Mouse (Mus musculus): ENCODE measurements at regions not wholly inside any gene's neighbourhood (a gene's known extent, or its start where the extent isn't known, plus 50 kb on each side); places are given as distances from the start of the nearest gene placed in this dataset.

DNA sequence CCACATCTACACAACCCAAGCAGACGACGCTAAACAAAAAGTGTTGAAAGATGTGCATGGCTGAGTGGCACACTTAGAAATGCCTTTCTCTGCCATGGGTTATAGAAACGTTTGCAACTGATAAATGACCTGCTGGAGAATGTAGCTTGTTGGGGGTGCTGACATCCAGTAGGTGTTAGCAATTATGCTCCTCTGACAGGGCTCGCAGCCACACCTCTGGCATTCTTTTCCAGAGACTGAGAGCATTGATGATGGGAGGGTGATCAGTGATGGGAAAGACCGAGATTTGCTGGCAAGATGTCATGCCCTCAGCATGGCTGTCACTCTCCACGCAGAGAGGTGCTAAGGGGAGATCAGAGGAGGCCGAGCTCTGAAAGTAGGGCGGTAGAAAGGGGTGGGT, 435.3 kb downstream of the Ttll7 start:
- no peaks in the 10 kb centered on the region for H3K4me1 ChIP-seq
- no peak overlapping the region for H3K4me3 ChIP-seq
- no peak overlapping the region for H3K9ac ChIP-seq (replicated peaks)
- H3K4me2 ChIP-seq (replicated peaks), result no peak overlapping the region
- no peaks in the 10 kb centered on the region; the same call in 1 of the 2 replicates for H3K27me3 ChIP-seq
- H3K9me3 ChIP-seq, result no peaks in the 10 kb centered on the region
- no peaks in the 10 kb centered on the region for H3K36me3 ChIP-seq
- ATAC-seq (ENCODE audit: low FRiP score, low read depth), result no peak
- H3K27ac ChIP-seq (replicated peaks), result no peak overlapping the region
- 82% methylated on average over 8 of the region's 8 CpGs for WGBS

DNA sequence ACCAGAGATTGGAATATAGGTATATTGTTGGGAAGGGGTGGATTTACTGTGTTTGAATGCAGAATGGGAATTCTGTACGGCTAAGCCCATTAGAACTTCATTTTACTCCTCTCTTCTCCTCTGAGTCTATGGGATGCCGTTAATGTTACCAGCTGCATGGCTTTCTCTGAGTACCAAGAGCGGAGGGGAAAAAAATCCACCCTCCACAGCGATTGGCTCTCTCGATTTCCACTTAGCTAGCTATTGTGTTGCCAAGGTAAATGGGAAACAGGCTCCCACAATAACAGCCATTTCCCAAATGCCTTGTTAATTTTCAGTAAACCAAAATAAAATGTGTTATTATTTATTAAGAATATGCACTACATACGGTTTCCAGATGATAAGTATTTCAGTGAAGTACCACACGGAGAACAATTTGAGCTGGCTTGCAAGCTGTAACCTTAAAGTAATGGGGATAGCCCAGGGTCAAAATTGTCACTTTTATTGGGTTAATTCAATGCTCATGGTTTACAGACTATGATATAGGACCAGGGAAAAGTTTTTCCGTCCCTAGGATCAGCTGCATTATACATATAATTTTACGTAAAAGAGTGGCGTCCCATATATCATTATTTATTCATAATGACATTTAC, 439.6 kb downstream of the Ttll7 start:
- 88% methylated on average over 10 of the region's 10 CpGs for WGBS
- H3K9me3 ChIP-seq, result no peaks in the 10 kb centered on the region
- no peak overlapping the region for H3K4me2 ChIP-seq (replicated peaks)
- H3K27me3 ChIP-seq, result no peaks in the 10 kb centered on the region; the same call in 1 of the 2 replicates
- no peak overlapping the region for H3K27ac ChIP-seq (replicated peaks)
- H3K9ac ChIP-seq (replicated peaks), result no peak overlapping the region
- no peak for ATAC-seq (ENCODE audit: low FRiP score, low read depth)
- H3K36me3 ChIP-seq, result no peaks in the 10 kb centered on the region
- no peak overlapping the region for H3K4me3 ChIP-seq
- H3K4me1 ChIP-seq, result no peaks in the 10 kb centered on the region

DNA sequence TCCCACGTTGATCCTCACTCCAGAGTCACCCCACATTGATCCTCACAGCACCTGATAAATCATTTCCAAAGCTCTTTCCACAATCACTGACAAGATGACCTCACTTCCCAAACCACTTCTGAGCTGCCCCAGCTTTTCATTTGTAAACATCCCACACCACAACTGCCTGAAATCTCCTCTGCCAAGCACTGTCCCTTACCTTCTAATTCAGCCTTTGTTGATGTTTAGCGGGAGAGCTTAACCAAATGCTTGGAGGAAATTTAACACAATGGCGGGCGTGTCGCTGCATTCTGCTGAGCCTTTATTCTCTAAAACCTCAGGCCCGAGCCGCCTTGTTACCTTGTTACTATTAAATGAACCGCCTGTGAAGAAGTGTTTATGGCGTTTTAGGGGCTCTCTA, 445.9 kb downstream of the Ttll7 start:
- H3K4me2 ChIP-seq (replicated peaks), result 0 out of 2 replicates have a peak overlapping the region, but pooled peaks have one; percentile 7
- H3K36me3 ChIP-seq, result no peaks in the 10 kb centered on the region
- H3K9me3 ChIP-seq, result no peaks in the 10 kb centered on the region
- 6% methylated on average over 9 of the region's 9 CpGs for WGBS
- no peak overlapping the region for H3K27ac ChIP-seq (replicated peaks)
- no peak overlapping the region for H3K4me3 ChIP-seq
- no peak overlapping the region for H3K9ac ChIP-seq (replicated peaks)
- no peak for ATAC-seq (ENCODE audit: low FRiP score, low read depth)
- H3K27me3 ChIP-seq, result no peaks in the 10 kb centered on the region
- H3K4me1 ChIP-seq, result no peaks in the 10 kb centered on the region

DNA sequence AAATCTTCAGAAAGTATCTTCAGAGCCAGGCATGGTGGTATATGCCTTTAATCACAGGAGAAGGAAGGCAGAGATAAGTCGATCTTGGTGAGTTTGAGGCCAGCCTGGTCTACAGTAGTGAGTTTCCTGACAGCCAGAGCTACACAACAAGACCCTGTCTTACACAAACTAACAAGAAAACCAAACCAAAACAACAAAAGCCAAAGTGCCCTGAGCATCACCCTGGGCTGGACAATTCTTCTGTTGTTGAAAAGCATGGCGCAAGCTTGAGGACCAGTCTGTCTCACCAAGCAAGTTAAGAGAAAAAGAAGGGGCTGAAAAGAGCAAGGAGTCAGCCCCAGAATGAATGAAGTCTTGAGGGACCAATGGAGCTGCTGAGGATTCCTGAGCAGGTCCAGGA, 473.4 kb downstream of the Ttll7 start:
- no peaks in the 10 kb centered on the region for H3K27me3 ChIP-seq
- H3K9me3 ChIP-seq, result no peaks in the 10 kb centered on the region
- no peak overlapping the region for H3K4me3 ChIP-seq
- ATAC-seq (ENCODE audit: low FRiP score, low read depth), result no peak
- no peaks in the 10 kb centered on the region for H3K4me1 ChIP-seq
- H3K27ac ChIP-seq (replicated peaks), result no peak overlapping the region
- H3K4me2 ChIP-seq (replicated peaks), result no peak overlapping the region
- no peaks in the 10 kb centered on the region for H3K36me3 ChIP-seq
- H3K9ac ChIP-seq (replicated peaks), result no peak overlapping the region
- WGBS, result 90% methylated on average over 2 of the region's 2 CpGs

DNA sequence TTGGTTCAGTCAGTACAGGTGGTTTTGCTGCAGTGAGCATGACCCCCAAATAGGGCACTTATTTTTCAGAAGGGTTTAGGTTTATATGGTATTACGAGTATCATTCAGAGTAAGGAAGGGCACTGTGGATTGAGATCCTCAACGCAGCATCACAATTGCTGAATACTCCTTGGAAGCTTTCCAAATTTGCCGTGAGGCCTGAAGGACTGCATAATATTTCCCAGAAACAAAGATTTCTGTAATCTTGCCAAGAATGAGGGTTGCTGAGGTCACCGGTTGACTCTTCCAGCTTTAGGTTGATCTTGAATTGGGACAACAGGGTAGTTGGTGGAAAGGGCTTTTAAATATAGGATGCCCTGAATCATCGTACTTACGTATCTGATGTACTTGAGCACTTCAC, 482.1 kb downstream of the Ttll7 start:
- H3K36me3 ChIP-seq, result no peaks in the 10 kb centered on the region
- H3K4me1 ChIP-seq, result no peaks in the 10 kb centered on the region
- 89% methylated on average over 6 of the region's 6 CpGs for WGBS
- H3K27me3 ChIP-seq, result no peaks in the 10 kb centered on the region
- H3K4me3 ChIP-seq, result no peak overlapping the region
- no peak overlapping the region for H3K27ac ChIP-seq (replicated peaks)
- no peak overlapping the region for H3K9ac ChIP-seq (replicated peaks)
- no peak for ATAC-seq (ENCODE audit: low FRiP score, low read depth)
- H3K4me2 ChIP-seq (replicated peaks), result no peak overlapping the region
- H3K9me3 ChIP-seq, result no peaks in the 10 kb centered on the region

DNA sequence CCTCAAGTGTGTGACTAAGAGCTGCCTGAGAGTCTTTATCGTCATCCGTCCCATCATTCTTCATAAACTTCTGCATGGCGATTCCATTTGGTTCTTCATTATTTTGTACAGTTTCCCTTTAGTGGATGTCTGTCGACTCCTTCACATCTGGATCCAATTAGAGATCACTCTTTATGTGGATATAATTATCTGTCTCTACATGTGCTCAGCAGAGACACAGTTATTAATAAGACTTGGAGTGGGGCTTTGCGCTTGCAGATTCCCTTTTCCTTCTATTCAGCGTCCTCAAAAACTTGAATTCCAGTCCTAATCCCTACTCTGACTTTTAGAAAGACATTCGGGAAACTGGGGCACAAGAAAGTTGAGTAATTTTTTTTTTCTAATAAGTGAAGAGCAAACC, 483.1 kb downstream of the Ttll7 start:
- 63% methylated on average over 7 of the region's 7 CpGs for WGBS

DNA sequence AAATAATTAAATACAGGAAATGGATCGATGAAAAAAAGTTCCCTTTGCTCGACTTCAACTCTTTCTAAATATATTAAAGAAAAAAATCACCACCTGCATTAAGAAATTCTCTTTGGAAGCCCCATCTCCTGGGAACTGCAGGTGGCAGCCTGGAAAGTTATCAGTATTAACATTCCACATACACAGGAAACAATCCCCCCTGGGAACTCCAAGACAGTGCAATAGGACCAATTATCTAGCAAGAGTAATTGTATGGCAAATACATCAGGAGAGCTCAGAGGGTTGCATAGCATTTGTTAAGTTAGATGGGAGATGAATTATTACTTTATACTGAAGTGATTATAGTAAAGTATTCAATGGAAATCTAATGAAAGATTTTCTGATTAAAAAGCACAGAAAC, 487.3 kb downstream of the Ttll7 start:
- H3K36me3 ChIP-seq, result no peaks in the 10 kb centered on the region
- no peaks in the 10 kb centered on the region for H3K27me3 ChIP-seq
- no peaks in the 10 kb centered on the region for H3K4me1 ChIP-seq
- no peaks in the 10 kb centered on the region for H3K9me3 ChIP-seq
- H3K4me3 ChIP-seq, result no peak overlapping the region
- H3K9ac ChIP-seq (replicated peaks), result no peak overlapping the region
- no peak for ATAC-seq (ENCODE audit: low FRiP score, low read depth)
- WGBS, result 84% methylated on average over 2 of the region's 2 CpGs
- no peak overlapping the region for H3K4me2 ChIP-seq (replicated peaks)
- H3K27ac ChIP-seq (replicated peaks), result no peak overlapping the region

More for the DNA sequence above, 483.1 kb downstream of the Ttll7 start:
- no peak overlapping the region for H3K4me3 ChIP-seq
- no peak for ATAC-seq (ENCODE audit: low FRiP score, low read depth)
- no peak overlapping the region for H3K9ac ChIP-seq (replicated peaks)
- no peak overlapping the region for H3K27ac ChIP-seq (replicated peaks)
- H3K36me3 ChIP-seq, result no peaks in the 10 kb centered on the region
- H3K27me3 ChIP-seq, result no peaks in the 10 kb centered on the region
- H3K9me3 ChIP-seq, result no peaks in the 10 kb centered on the region
- H3K4me1 ChIP-seq, result no peaks in the 10 kb centered on the region
- H3K4me2 ChIP-seq (replicated peaks), result no peak overlapping the region

DNA sequence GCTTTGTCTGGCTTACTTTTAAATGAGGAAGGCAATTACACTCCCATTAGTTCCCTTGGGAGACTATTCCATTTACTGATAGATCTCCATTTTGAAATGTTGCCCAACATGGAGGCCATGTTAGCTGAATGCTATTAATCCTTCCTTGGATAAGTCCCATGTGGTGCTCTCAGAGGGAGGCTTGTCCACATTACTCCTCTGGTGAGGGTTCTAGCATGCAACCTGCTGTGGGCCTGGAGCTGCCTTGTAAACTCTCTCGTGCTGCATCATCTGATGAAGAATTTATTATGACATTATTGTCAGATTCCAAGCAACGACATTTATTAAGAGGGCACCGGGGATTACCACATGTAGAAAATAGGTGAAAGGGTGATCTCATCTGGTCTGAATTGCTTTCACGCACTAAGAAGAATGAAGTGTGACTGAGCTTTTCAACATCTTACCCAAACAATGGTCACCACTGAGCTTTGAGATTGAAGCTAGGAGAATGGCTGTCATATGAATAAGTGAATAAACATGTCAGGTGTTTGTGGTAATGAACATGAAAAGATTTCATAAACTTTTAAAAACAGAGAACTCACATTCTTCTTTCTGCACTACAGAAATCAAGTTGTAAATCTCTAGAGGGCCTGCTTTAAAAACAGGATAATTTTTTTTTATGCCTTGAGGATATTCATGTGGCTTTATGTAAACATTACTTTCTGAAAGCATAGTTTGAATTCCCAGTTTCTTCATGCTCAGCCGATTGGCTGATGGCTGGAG, 495.3 kb downstream of the Ttll7 start:
- H3K9me3 ChIP-seq, result no peaks in the 10 kb centered on the region
- no peak overlapping the region for H3K4me3 ChIP-seq
- H3K36me3 ChIP-seq, result no peaks in the 10 kb centered on the region
- no peak overlapping the region for H3K9ac ChIP-seq (replicated peaks)
- H3K4me1 ChIP-seq, result no peaks in the 10 kb centered on the region
- peak; percentile 49; the same call in 1 of the 2 replicates for ATAC-seq (ENCODE audit: low FRiP score, low read depth)
- no peak overlapping the region for H3K4me2 ChIP-seq (replicated peaks)
- WGBS, result 47% methylated on average over 5 of the region's 5 CpGs
- no peaks in the 10 kb centered on the region for H3K27me3 ChIP-seq
- H3K27ac ChIP-seq (replicated peaks), result no peak overlapping the region

DNA sequence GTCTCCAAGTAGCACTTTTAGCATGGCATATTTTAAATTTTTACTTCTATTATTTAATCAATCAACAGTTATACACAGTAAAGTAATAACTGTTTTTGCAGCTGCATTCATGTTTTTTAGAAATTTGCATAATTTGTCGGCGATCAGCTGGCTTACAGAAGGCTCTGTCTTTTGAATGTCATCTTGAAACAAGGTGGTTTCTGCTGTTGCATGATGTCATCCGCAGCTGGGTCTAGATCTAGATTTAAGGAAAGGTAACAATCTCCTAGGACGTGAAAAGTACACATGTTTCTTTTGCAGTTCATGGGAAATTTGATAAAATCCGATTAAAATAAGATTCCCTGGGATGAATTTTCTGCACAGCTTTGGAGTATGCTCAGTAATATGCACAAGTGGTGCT, 534.9 kb downstream of the Ttll7 start:
- H3K36me3 ChIP-seq, result no peaks in the 10 kb centered on the region
- 89% methylated on average over 5 of the region's 5 CpGs for WGBS
- H3K27ac ChIP-seq (replicated peaks), result no peak overlapping the region
- H3K27me3 ChIP-seq, result no peaks in the 10 kb centered on the region
- H3K4me1 ChIP-seq, result no peaks in the 10 kb centered on the region
- ATAC-seq (ENCODE audit: low FRiP score, low read depth), result no peak
- no peak overlapping the region for H3K4me2 ChIP-seq (replicated peaks)
- no peaks in the 10 kb centered on the region for H3K9me3 ChIP-seq
- no peak overlapping the region for H3K9ac ChIP-seq (replicated peaks)
- no peak overlapping the region for H3K4me3 ChIP-seq

DNA sequence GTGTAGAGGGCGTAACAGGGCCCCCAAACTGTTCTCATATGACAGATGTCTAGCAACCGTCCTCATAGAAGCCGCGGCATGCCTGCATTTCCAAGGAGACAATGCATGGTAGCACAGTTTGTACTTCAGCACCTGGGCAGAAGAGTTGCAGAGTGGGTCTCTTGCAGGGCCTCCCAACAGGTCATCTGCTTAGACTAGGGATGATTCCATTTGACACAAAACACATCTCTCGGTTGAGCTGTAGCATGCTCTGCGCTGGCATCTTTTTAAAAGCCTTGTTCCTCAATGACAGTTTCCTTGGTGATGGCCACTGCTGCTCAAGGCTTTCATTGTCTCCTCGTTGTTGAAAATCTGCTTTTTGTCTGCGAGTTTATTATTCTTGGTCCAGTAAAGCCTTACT, 546.1 kb downstream of the Ttll7 start:
- Histone ChIP-seq H3K4me2 (replicated peaks) (no peak overlapping the region), H3K36me3 (no peaks in the 10 kb centered on the region), H3K27me3 (no peaks in the 10 kb centered on the region), H3K4me3 (no peak overlapping the region), H3K27ac (replicated peaks) (no peak overlapping the region), H3K9ac (replicated peaks) (no peak overlapping the region), H3K9me3 (no peaks in the 10 kb centered on the region), H3K4me1 (peaks cover 7% of the 10 kb centered on the region)
- ATAC-seq (ENCODE audit: low FRiP score, low read depth), result peak; percentile 34
- 27% methylated on average over 8 of the region's 8 CpGs for WGBS

DNA sequence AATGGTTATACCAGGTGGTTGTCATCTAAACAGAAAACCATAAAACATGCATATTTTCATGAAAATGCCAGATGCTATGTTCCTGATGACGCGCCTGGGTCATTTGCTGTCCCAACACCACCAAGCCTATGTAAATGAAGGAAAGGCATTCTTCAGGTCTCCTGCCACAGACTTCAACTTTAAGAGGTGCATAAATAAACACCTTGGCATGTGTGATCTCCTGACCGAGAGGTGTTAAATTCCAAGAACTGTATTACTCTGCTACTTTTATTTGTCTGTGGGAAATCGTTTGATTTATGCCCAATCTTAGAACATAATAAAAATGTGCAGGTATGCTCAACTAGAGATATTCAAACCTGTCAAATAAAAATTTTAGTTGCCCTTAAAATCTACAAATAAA, 560.1 kb downstream of the Ttll7 start:
- no peak overlapping the region for H3K4me2 ChIP-seq (replicated peaks)
- H3K9ac ChIP-seq (replicated peaks), result no peak overlapping the region
- 90% methylated on average over 4 of the region's 4 CpGs for WGBS
- no peaks in the 10 kb centered on the region for H3K27me3 ChIP-seq
- H3K4me3 ChIP-seq, result no peak overlapping the region
- no peak overlapping the region for H3K27ac ChIP-seq (replicated peaks)
- no peak for ATAC-seq (ENCODE audit: low FRiP score, low read depth)
- no peaks in the 10 kb centered on the region for H3K4me1 ChIP-seq
- H3K9me3 ChIP-seq, result no peaks in the 10 kb centered on the region
- no peaks in the 10 kb centered on the region for H3K36me3 ChIP-seq

DNA sequence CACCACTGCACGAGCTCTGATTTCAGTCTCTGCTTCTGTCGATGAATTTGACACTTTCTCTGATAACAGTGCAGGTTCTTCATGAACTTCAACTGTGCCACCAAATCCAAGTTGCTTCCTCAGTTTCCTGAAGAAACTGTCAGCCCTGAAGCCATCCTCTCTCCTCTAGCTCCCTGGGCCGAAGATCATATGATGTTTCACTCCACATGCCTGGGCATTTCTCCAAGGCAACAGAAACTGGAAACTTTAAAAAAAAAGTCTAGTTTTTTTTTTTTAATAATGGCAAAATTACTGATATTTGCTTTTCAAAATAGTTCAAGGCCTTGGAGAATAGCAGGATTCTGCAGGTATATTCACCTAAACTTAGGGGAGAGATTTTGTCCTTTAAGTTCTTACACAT, 564.8 kb downstream of the Ttll7 start:
- WGBS, result 77% methylated on average over 3 of the region's 3 CpGs
- Histone ChIP-seq H3K4me3 (no peak overlapping the region), H3K4me2 (replicated peaks) (no peak overlapping the region), H3K9me3 (no peaks in the 10 kb centered on the region), H3K36me3 (no peaks in the 10 kb centered on the region), H3K9ac (replicated peaks) (no peak overlapping the region), H3K27me3 (no peaks in the 10 kb centered on the region), H3K4me1 (no peaks in the 10 kb centered on the region), H3K27ac (replicated peaks) (no peak overlapping the region)
- no peak for ATAC-seq (ENCODE audit: low FRiP score, low read depth)

Measured in midbrain, embryonic 12.5 days (tissue).